Mouse (Mus musculus) ES-E14 (cell line): ENCODE measurements around the gene Zmynd11. TPM values are rescaled to one million over a fixed set of nuclear protein-coding genes. Genes with fewer than 3 reads are reported as not detected.

ENCODE experiments used
- DNase-seq: peaks from one replicate; pipeline ENCODE4 v3.0.0-alpha.2; 2013; ENCODE audit warnings: low read depth, low spot score
- H3K27ac ChIP-seq: 2 replicates; pipeline ENCODE4 v1.5.1; 2012; ENCODE audit warnings: low read depth, mild to moderate bottlenecking, low read length, moderate library complexity, mixed read lengths; ENCODE audit not compliant: poor library complexity, insufficient read depth, severe bottlenecking
- H3K36me3 ChIP-seq: 2 replicates; pipeline ENCODE4 v1.6.1; 2012; ENCODE audit warnings: mild to moderate bottlenecking, low read length, moderate library complexity, mixed read lengths; ENCODE audit not compliant: control insufficient read depth, poor library complexity, insufficient read depth, severe bottlenecking
- H3K4me1 ChIP-seq, 2 experiments: fragments of 150-350 bp in 1 of 2; sonication (generic) in 1 of 2; 2 replicates each; pipeline ENCODE4 v1.6.1; 2012; ENCODE audit warnings: low read length in 2 of 2, mild to moderate bottlenecking in 1 of 2, mixed read lengths in 1 of 2; ENCODE audit not compliant: control insufficient read depth in 2 of 2, insufficient read depth in 2 of 2, poor library complexity in 1 of 2
- H3K4me3 ChIP-seq, 2 experiments: fragments of 150-350 bp in 1 of 2; sonication (generic) in 1 of 2; 2 replicates each; pipeline ENCODE4 v1.5.1; 2012; ENCODE audit warnings: low read length in 2 of 2, low read depth in 1 of 2, mild to moderate bottlenecking in 1 of 2, mixed read lengths in 1 of 2; ENCODE audit not compliant: insufficient read depth in 1 of 2, poor library complexity in 1 of 2, severe bottlenecking in 1 of 2
- H3K9ac ChIP-seq: 2 replicates; pipeline ENCODE4 v1.6.1; 2012; ENCODE audit warnings: low read depth, mild to moderate bottlenecking, low read length, mixed read lengths; ENCODE audit not compliant: poor library complexity, insufficient read depth, severe bottlenecking
- H3K9me3 ChIP-seq: fragments of 150-350 bp; sonication (generic); 2 replicates; pipeline ENCODE4 v1.6.1; 2012; ENCODE audit warnings: low read depth, mild to moderate bottlenecking, low read length; ENCODE audit not compliant: control insufficient read depth, insufficient read depth
- CHD2 ChIP-seq: IDR thresholded peaks from 2 replicates; pipeline ENCODE4 v1.6.1; 2014; ENCODE audit warnings: mild to moderate bottlenecking, low read depth, low read length, inconsistent platforms
- HCFC1 ChIP-seq: IDR thresholded peaks from 2 replicates; pipeline ENCODE4 v1.6.1; 2012; ENCODE audit warnings: low read length, inconsistent platforms, borderline replicate concordance; ENCODE audit not compliant: insufficient read depth
- MAFK ChIP-seq: IDR thresholded peaks from 2 replicates; pipeline ENCODE4 v1.6.1; 2014; ENCODE audit warnings: mild to moderate bottlenecking, low read depth, low read length, inconsistent platforms; ENCODE audit not compliant: insufficient read depth
- ZC3H11A ChIP-seq: IDR thresholded peaks from 2 replicates; pipeline ENCODE4 v1.6.1; 2012; ENCODE audit warnings: low read depth, mild to moderate bottlenecking, inconsistent platforms, low read length, borderline replicate concordance
- ZNF384 ChIP-seq: IDR thresholded peaks from 2 replicates; pipeline ENCODE4 v1.6.1; 2012; ENCODE audit warnings: low read depth, low read length, inconsistent platforms
- in situ Hi-C, 2 experiments: fragments of 600-800 bp; cut with MboI; formaldehyde crosslinking; loops; one replicate each; pipeline ENCODE4 v1.15.1; 2025; ENCODE audit warnings: low sequenced_read_pairs in 2 of 2, inconsistent platforms in 1 of 2; ENCODE audit not compliant: unreplicated experiment in 2 of 2
- total RNA-seq: library from RNA; depleted of rRNA; stranded (reverse); fragments of 300-350 nt; gene quantifications from 2 replicates; pipeline ENCODE4 v1.2.3, GENCODE M21; 2012

Gene Zmynd11
- total RNA-seq, 1 experiment, result 24.3 TPM

DNA sequence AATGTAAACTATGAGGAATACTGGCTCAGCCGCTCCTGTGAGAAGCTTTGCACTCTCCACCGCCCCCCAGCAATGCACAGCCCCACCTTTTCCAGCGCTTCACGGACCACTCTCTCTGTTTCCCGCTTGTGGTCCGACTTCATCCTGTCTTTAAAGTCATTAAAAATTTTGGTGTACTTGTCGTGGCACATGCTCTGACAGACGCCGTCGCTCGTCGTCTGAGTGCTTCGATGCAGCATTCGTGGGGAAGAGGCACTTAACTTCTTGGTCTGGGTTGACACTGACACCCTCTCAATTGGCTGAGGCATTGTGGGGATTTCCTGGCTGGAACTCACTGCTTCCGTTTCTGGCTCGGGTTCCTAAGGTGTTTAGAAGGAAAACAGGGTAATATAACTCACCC is 75.8 kb downstream of the Zmynd11 start:
- no peaks in the 10 kb centered on the region for H3K4me1 ChIP-seq
- H3K9ac ChIP-seq, result no peak overlapping the region
- H3K9me3 ChIP-seq, result no peaks in the 10 kb centered on the region
- no peak for TF ChIP-seq ZNF384
- DNase-seq, result no peak
- peaks cover 8% of the 10 kb centered on the region; the same call in 1 of the 2 replicates for H3K36me3 ChIP-seq
- H3K27ac ChIP-seq, result no peak overlapping the region
- H3K4me3 ChIP-seq, result no peak overlapping the region
- in situ Hi-C loops, result no loop called here

DNA sequence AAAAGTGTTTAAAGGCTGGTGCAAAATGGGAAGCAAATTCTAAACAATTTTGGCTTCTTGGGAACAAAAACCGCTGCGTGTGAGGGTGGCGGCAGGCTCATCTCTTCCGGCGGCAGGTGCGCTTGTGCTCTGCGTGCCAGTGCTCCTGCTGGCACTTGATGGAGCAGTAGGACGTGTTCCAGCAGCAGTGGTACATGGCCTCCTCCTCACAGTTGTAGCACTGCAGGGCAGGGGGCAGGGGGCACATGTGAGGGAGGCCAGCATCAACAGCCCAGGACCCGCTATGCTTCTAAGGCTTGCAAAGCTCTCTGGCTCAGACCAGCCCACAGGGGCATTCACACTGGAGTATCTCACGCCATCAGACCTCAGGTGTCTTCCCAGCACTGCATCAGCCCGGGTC is 78.4 kb downstream of the Zmynd11 start:
- TF ChIP-seq ZC3H11A (no peak), MAFK (no peak), ZNF384 (no peak), HCFC1 (no peak), CHD2 (no peak)
- Histone ChIP-seq H3K9ac (no peak overlapping the region), H3K9me3 (no peaks in the 10 kb centered on the region), H3K27ac (no peak overlapping the region), H3K4me3 (no peak overlapping the region), H3K36me3 (peaks cover 8% of the 10 kb centered on the region; the same call in 1 of the 2 replicates), H3K4me1 (no peaks in the 10 kb centered on the region)
- in situ Hi-C loops, result no loop called here
- no peak for DNase-seq

DNA sequence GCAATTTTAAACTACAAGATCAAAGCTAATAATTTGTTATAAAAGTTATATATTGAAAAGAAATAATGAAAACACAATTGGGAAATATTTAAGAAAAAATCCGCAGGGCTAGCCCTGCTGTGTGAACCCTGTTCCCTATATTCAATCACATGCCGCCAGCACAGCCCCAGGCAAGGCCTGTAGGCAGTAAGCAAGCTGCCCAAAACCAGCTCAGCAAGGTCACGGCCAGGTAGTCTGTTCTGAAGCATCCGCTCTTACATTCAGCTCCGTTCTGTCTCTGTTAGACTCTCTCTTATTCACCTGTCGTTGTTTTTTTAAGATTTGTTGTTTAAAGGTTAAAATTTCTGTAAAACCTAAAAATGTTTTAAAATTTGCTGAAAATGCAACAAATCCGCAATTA is 78.9 kb downstream of the Zmynd11 start:
- H3K4me1 ChIP-seq, result no peaks in the 10 kb centered on the region
- no peaks in the 10 kb centered on the region for H3K9me3 ChIP-seq
- no peak for DNase-seq
- no peak overlapping the region for H3K4me3 ChIP-seq
- peaks cover 8% of the 10 kb centered on the region; the same call in 1 of the 2 replicates for H3K36me3 ChIP-seq
- TF ChIP-seq CHD2 (no peak), MAFK (no peak), ZNF384 (no peak), HCFC1 (no peak), ZC3H11A (no peak)
- H3K27ac ChIP-seq, result no peak overlapping the region
- H3K9ac ChIP-seq, result no peak overlapping the region
- in situ Hi-C loops, result no loop called here

DNA sequence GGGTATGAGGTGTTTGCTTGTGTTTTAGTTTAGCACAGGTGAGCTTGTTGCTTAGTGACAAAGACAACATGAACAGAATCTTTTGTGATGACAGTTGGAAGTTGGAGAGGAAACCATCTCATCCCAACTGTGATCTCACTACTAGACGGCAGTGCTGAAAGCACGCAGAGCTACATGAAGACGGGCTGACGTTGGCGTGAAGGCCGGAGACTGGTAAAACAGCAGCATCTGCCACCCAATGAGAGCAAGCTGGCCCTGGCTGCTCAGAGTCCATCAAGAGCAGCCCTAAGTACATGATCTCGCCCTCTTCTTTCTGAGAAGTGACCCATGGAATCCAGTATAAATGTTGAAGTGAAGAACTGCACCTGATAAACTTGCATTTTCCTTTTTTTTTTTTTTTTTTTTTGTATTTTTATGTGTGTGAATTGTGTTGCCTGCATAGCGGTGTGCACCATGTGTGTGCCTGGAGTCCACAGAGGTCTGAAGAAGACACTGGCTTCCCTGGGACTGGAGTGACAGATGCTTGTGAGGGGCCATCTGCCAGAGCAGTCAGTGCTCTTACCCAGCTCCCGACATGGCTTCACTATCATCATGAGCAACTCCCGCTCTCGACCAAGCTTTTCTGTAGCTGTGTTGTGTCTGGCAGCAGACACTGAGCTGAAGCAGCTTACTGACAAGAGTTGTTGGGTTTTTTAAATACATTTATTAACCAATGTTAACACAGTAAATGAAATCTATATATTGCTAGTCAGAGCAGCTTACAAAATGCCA is 80.8 kb downstream of the Zmynd11 start:
- no peak for TF ChIP-seq HCFC1
- TF ChIP-seq ZC3H11A, result no peak
- no peak for TF ChIP-seq MAFK
- in situ Hi-C loops, result no loop called here
- no peak for DNase-seq

DNA sequence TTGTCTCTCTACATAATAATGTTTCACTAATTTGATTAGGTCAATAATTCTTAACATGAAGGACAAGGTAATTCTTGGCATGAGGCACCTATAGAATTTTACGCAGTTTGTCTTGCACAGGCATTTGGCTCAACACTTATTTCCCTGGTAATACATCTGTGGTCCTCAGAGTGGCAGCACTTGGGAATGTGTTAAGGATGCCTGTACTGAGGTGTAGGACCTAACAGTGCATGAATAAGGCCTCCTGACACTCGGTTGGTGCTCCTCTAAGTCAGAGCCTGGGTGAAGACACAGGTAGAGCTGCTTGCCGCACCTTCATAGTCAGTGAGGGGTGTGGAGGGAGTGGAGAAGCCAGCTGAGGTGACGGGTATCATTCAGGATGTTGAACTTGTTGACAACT is 81.8 kb downstream of the Zmynd11 start:
- no peak for DNase-seq
- Histone ChIP-seq H3K9ac (no peak overlapping the region), H3K36me3 (peaks cover 2% of the 10 kb centered on the region; the same call in 1 of the 2 replicates), H3K27ac (no peak overlapping the region), H3K4me1 (no peaks in the 10 kb centered on the region), H3K9me3 (no peaks in the 10 kb centered on the region), H3K4me3 (no peak overlapping the region)
- in situ Hi-C loops, result no loop called here
- no peak for TF ChIP-seq CHD2
- TF ChIP-seq ZC3H11A, result no peak
- no peak for TF ChIP-seq HCFC1
- TF ChIP-seq ZNF384, result no peak
- TF ChIP-seq MAFK, result no peak

More for the DNA sequence above, 80.8 kb downstream of the Zmynd11 start:
- Histone ChIP-seq H3K9me3 (no peaks in the 10 kb centered on the region), H3K36me3 (peaks cover 8% of the 10 kb centered on the region; the same call in 1 of the 2 replicates), H3K9ac (no peak overlapping the region), H3K4me1 (no peaks in the 10 kb centered on the region), H3K27ac (no peak overlapping the region), H3K4me3 (no peak overlapping the region)
